Mouse (Mus musculus) heart, embryonic 15.5 days (tissue): ENCODE measurements around the gene Dvl1. TPM values are rescaled to one million over a fixed set of nuclear protein-coding genes. Genes with fewer than 3 reads are reported as not detected.
A peak's percentile ranks its signal among the peaks of the same experiment; 100 is the strongest.

Experiments
- ATAC-seq: fragments of 200-750 bp; cut with Nextera tagmentation; replicated peaks from 2 replicates; pipeline ENCODE4 v1.8.0; 2017; ENCODE audit warnings: low read depth, moderate TSS enrichment; ENCODE audit not compliant: insufficient number of reproducible peaks, insufficient read depth, low FRiP score
- H3K27ac ChIP-seq: fragments of 300-500 bp; sonication (generic); 2 replicates; pipeline ENCODE4 v1.5.1; 2015; ENCODE audit warnings: mild to moderate bottlenecking, inconsistent platforms
- H3K27me3 ChIP-seq: fragments of 300-500 bp; sonication (generic); 2 replicates; pipeline ENCODE4 v1.6.1; 2015; ENCODE audit warnings: inconsistent platforms
- H3K36me3 ChIP-seq: fragments of 300-500 bp; sonication (generic); 2 replicates; pipeline ENCODE4 v1.6.1; 2015; ENCODE audit warnings: mild to moderate bottlenecking, inconsistent platforms
- H3K4me1 ChIP-seq: fragments of 300-500 bp; sonication (generic); replicated peaks from 2 replicates; pipeline ENCODE4 v1.6.1; 2015; ENCODE audit warnings: inconsistent platforms
- H3K4me2 ChIP-seq: fragments of 300-500 bp; sonication (generic); 2 replicates; pipeline ENCODE4 v1.6.1; 2015; ENCODE audit warnings: inconsistent platforms, mild to moderate bottlenecking, moderate library complexity
- H3K4me3 ChIP-seq: fragments of 300-500 bp; sonication (generic); 2 replicates; pipeline ENCODE4 v1.5.1; 2015; ENCODE audit warnings: mild to moderate bottlenecking, inconsistent platforms
- H3K9ac ChIP-seq: fragments of 300-500 bp; sonication (generic); 2 replicates; pipeline ENCODE4 v1.6.1; 2015; ENCODE audit warnings: mild to moderate bottlenecking, inconsistent platforms
- H3K9me3 ChIP-seq: fragments of 300-500 bp; sonication (generic); replicated peaks from 2 replicates; pipeline ENCODE4 v1.6.1; 2016; ENCODE audit warnings: inconsistent platforms
- WGBS: fragments of 180-500 bp; shearing (Covaris S2); methylation state at CpG from one replicate; pipeline ENCODE4 v1.1.7; 2015; ENCODE audit warnings: mixed read lengths; 5-methylcytosine and 5-hydroxymethylcytosine counted together
- polyA plus RNA-seq: library from polyadenylated mRNA; unstranded; fragments of >200 nt; fragmentation: Nextera tagmentation; extraction: Ambion mirVana; gene quantifications from 2 replicates; pipeline ENCODE4 v1.2.1, GENCODE M21; 2015

Gene Dvl1
- polyA plus RNA-seq, 1 experiment from 2014 or later, result 8.1 TPM

DNA sequence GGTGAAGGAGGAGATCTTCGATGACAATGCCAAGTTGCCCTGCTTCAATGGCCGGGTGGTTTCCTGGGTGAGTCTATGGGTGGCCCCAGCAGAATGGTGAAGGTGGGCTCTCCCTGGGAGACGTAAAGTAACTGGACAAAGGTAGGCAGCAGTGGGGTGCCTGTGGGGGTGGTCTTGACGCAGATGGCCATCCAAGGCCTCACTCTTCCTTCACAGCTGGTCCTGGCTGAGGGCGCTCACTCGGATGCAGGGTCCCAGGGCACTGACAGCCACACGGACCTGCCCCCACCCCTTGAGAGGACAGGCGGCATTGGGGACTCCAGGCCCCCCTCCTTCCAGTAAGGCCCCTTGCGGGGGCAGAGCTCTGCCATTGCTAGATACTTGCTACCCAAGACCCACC, 6.2 kb downstream of the Dvl1 start:
- Histone ChIP-seq H3K9me3 (no peaks in the 10 kb centered on the region), H3K9ac (no peak overlapping the region), H3K36me3 (peaks cover 35% of the 10 kb centered on the region), H3K27ac (no peak overlapping the region), H3K27me3 (no peaks in the 10 kb centered on the region), H3K4me1 (peaks cover 17% of the 10 kb centered on the region), H3K4me2 (no peak overlapping the region), H3K4me3 (no peak overlapping the region)
- WGBS, result 86% methylated on average over 9 of the region's 9 CpGs
- no peak for ATAC-seq

- Histone ChIP-seq H3K27me3 (no peaks in the 10 kb centered on the region), H3K4me2 (no peak overlapping the region), H3K9me3 (no peaks in the 10 kb centered on the region), H3K36me3 (peaks cover 41% of the 10 kb centered on the region), H3K9ac (no peak overlapping the region), H3K27ac (no peak overlapping the region), H3K4me3 (no peak overlapping the region), H3K4me1 (peaks cover 3% of the 10 kb centered on the region)
- ATAC-seq, result no peak
- 93% methylated on average over 12 of the region's 12 CpGs for WGBS
These were observed 7.8 kb downstream of the Dvl1 start for GRCm38 (mm10) chr4:155854991-155855390.

GRCm38 (mm10) chr4:155856071-155856470, 8.9 kb downstream of the Dvl1 start:
- H3K27ac ChIP-seq, result no peak overlapping the region
- H3K9me3 ChIP-seq, result no peaks in the 10 kb centered on the region
- H3K4me2 ChIP-seq, result no peak overlapping the region
- no peak overlapping the region for H3K4me3 ChIP-seq
- WGBS, result 91% methylated on average over 12 of the region's 12 CpGs
- H3K36me3 ChIP-seq, result peaks cover 41% of the 10 kb centered on the region
- H3K9ac ChIP-seq, result no peak overlapping the region
- H3K27me3 ChIP-seq, result no peaks in the 10 kb centered on the region
- H3K4me1 ChIP-seq, result peaks cover 3% of the 10 kb centered on the region
- ATAC-seq, result no peak

DNA sequence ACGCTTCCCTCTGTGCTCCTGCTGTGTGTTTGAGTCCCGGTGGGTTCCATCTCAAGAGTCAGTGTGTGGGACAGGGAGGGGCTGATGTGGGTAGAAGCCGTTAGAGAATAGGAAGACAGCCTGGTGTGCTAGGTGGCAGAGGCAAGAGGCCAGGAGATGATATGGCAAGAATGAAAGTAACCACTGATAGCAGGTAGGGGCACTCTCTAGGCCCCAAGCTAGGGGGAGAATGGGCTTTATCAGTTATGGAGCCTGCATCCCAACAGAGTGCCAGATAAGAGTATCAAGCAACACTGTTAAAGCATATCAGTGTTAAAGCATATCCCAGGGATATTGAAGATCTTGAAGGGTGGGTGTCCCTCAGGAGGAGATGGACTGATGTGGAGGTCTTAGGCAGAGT, 9.7 kb downstream of the Dvl1 start:
- no peak overlapping the region for H3K4me2 ChIP-seq
- no peaks in the 10 kb centered on the region for H3K27me3 ChIP-seq
- no peaks in the 10 kb centered on the region for H3K9me3 ChIP-seq
- H3K27ac ChIP-seq, result no peak overlapping the region
- no peak for ATAC-seq
- 76% methylated on average over 3 of the region's 3 CpGs for WGBS
- no peak overlapping the region for H3K4me3 ChIP-seq
- H3K36me3 ChIP-seq, result peaks cover 41% of the 10 kb centered on the region
- H3K9ac ChIP-seq, result no peak overlapping the region
- H3K4me1 ChIP-seq, result peaks cover 1% of the 10 kb centered on the region

GRCm38 (mm10) chr4:155859318-155859717, 12.1 kb downstream of the Dvl1 start:
- Histone ChIP-seq H3K27ac (no peak overlapping the region), H3K9me3 (no peaks in the 10 kb centered on the region), H3K27me3 (no peaks in the 10 kb centered on the region), H3K9ac (no peak overlapping the region), H3K36me3 (peaks cover 41% of the 10 kb centered on the region), H3K4me3 (no peak overlapping the region), H3K4me1 (no peaks in the 10 kb centered on the region), H3K4me2 (no peak overlapping the region)
- peak; percentile 24 for ATAC-seq
- WGBS, result 15% methylated on average over 13 of the region's 13 CpGs

DNA sequence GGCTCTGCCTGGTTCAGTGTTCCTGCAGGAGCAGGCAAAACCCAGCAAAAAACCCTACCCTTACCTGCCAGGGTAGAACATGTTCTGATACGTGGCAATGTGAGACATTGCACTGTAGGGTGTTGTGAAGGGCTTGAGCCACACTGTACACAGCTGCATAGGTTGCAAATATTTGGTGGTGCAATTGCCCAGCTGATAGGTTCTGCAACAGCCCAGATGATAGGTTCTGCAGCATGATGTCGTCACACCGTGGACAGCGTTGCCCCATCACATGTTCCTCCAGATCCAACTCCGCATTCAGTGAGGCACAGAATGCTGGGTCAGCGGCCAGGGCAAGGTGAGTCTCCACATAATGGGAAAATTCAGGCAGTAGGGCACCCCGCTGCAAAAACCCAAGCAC, 14.6 kb downstream of the Dvl1 start:
- no peak overlapping the region for H3K4me2 ChIP-seq
- WGBS, result 85% methylated on average over 7 of the region's 7 CpGs
- H3K4me3 ChIP-seq, result no peak overlapping the region
- H3K9me3 ChIP-seq, result no peaks in the 10 kb centered on the region
- no peak overlapping the region for H3K9ac ChIP-seq
- peaks cover 33% of the 10 kb centered on the region for H3K36me3 ChIP-seq
- no peak for ATAC-seq
- H3K27me3 ChIP-seq, result no peaks in the 10 kb centered on the region
- H3K4me1 ChIP-seq, result no peaks in the 10 kb centered on the region
- H3K27ac ChIP-seq, result no peak overlapping the region

DNA sequence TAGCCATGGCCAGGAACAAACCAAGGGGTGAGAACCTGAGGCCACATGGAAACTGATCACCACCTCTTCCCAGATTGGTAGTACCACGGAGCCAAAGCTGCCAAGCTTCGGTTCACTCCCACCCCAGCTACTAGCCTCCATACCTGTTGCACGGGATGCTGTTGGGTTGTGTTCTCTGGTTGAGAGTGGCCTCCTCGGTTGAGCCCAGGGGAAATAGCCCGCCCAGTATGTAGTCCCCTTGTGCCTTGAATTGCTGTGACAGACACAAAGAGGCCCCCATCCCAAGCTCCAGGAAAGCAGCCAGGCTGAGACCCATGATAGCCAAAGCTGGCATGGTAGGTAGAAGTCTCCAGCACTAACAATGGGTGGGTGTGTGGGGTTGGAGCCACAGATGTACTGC, 15.8 kb downstream of the Dvl1 start, which contains the start of gene Tas1r3:
TSS of gene Tas1r3 (minus strand) at position 362 of the 400 bp plus-strand sequence.
- Histone ChIP-seq H3K9me3 (no peaks in the 10 kb centered on the region), H3K27ac (no peak within 1 kb of the TSS), H3K36me3 (peaks cover 21% of the 10 kb centered on the region), H3K27me3 (no peaks in the 10 kb centered on the region), H3K4me1 (no peaks in the 10 kb centered on the region), H3K4me3 (no peak within 1 kb of the TSS), H3K9ac (no peak within 1 kb of the TSS), H3K4me2 (no peak within 1 kb of the TSS)
- ATAC-seq, result no peak
- 80% methylated on average over 5 of the region's 5 CpGs for WGBS

DNA sequence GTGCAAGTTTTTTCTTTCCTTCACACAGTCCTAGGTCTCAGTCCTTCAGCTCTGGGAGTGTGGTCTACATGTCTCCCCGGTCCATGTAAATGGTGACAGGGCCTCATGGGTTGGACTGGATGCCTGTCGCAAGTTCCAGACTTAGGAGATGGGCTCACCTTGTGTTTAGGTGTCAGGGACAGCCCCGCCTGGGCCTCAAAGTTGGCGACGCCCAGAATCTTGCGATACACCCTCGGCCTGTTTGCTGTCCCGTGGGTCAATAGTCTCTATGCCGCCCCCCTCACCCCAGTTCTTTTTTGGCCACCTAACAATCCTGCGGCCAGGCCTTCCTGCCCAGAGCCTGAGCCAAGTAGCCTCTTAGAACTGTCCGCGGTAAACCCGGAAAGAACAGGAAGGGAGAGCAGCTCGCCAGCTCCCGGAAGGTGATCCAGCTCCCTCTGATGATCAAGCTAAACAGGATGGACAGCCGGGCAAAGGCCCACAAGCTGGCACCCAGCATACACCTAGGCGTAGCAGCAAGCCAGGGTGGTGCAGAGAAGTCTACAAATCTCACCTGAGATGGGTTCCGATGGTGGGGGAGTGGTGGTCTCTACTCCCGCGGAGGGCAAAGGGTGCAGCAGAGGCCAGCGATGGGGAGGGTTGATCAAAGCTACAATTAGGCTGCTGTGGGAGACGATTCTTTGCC, 21.6 kb downstream of the Dvl1 start:
- Histone ChIP-seq H3K9ac (peak overlapping the region; percentile 64), H3K4me1 (peaks cover 13% of the 10 kb centered on the region), H3K27me3 (no peaks in the 10 kb centered on the region), H3K27ac (no peak overlapping the region), H3K36me3 (peaks cover 24% of the 10 kb centered on the region), H3K4me2 (peak overlapping the region; percentile 88), H3K9me3 (no peaks in the 10 kb centered on the region), H3K4me3 (peak overlapping the region; percentile 78)
- 6% methylated on average over 22 of the region's 22 CpGs for WGBS
- peak; percentile 19; the same call in 1 of the 2 replicates for ATAC-seq

- no peaks in the 10 kb centered on the region for H3K27me3 ChIP-seq
- H3K9ac ChIP-seq, result peak within 1 kb of the TSS; percentile 76
- H3K27ac ChIP-seq, result peak within 1 kb of the TSS; percentile 55
- H3K4me1 ChIP-seq, result peaks cover 13% of the 10 kb centered on the region
- H3K9me3 ChIP-seq, result no peaks in the 10 kb centered on the region
- peak within 1 kb of the TSS; percentile 78 for H3K4me3 ChIP-seq
- 0% methylated on average over 63 of the region's 63 CpGs for whole genome bisulfite sequencing
- peaks cover 30% of the 10 kb centered on the region for H3K36me3 ChIP-seq
- H3K4me2 ChIP-seq, result peak within 1 kb of the TSS; percentile 88
- ATAC-seq, result peak; percentile 96
These were observed 22.3 kb downstream of the Dvl1 start, which contains the start of the genes Cptp and Ints11 for GRCm38 (mm10) chr4:155869317-155870033. Gene Cptp, minus strand, starts transcription at chr4:155869440. Gene Ints11, plus strand, starts transcription at chr4:155869546.

- no peak for ATAC-seq
- H3K9me3 ChIP-seq, result no peaks in the 10 kb centered on the region
- no peaks in the 10 kb centered on the region for H3K27me3 ChIP-seq
- H3K9ac ChIP-seq, result 0 out of 2 replicates have a peak overlapping the region, but pooled peaks have one; percentile 28
- H3K4me1 ChIP-seq, result peaks cover 13% of the 10 kb centered on the region
- H3K27ac ChIP-seq, result no peak overlapping the region
- H3K4me2 ChIP-seq, result no peak overlapping the region
- H3K4me3 ChIP-seq, result no peak overlapping the region
- WGBS, result 88% methylated on average over 7 of the region's 7 CpGs
- H3K36me3 ChIP-seq, result peaks cover 36% of the 10 kb centered on the region
These were observed 24.2 kb downstream of the Dvl1 start for GRCm38 (mm10) chr4:155871404-155871803.

DNA sequence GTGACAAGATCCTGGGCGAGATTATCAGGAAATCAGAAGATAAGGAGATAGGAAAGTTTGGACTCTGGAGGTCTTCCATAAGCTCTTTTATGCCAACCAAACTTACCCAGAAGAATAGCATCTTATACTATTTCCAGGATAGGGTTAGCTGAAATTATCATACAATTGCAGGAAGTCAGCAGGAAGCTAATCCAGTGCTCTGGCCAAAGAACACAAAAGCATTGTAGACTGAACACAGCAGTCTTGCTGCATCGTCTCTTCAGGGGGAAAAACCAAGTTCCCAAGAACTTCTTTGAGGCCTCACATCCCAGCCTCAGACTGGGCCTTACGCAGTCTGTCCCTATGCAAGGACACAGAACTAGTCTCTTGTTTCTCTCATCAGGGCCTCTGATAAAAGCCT, 36.4 kb downstream of the Dvl1 start:
- peaks cover 42% of the 10 kb centered on the region for H3K36me3 ChIP-seq
- peak; percentile 64; the same call in 1 of the 2 replicates for ATAC-seq
- WGBS, result 61% methylated on average over 3 of the region's 3 CpGs
- 0 out of 2 replicates have a peak, but pooled peaks cover 3% of the 10 kb centered on the region for H3K4me1 ChIP-seq
- no peaks in the 10 kb centered on the region for H3K9me3 ChIP-seq
- no peak overlapping the region for H3K4me2 ChIP-seq
- peak overlapping the region; percentile 60 for H3K27ac ChIP-seq
- no peak overlapping the region for H3K9ac ChIP-seq
- no peaks in the 10 kb centered on the region for H3K27me3 ChIP-seq
- H3K4me3 ChIP-seq, result no peak overlapping the region
